Mouse (Mus musculus) fibroblast of lung, adult 2 months (primary cell): ENCODE measurements around the gene Pard3b.

Experiments
- DNase-seq: peaks from one replicate; pipeline ENCODE4 v3.0.0-alpha.2; 2011; ENCODE audit warnings: low read depth

Gene Pard3b

DNA sequence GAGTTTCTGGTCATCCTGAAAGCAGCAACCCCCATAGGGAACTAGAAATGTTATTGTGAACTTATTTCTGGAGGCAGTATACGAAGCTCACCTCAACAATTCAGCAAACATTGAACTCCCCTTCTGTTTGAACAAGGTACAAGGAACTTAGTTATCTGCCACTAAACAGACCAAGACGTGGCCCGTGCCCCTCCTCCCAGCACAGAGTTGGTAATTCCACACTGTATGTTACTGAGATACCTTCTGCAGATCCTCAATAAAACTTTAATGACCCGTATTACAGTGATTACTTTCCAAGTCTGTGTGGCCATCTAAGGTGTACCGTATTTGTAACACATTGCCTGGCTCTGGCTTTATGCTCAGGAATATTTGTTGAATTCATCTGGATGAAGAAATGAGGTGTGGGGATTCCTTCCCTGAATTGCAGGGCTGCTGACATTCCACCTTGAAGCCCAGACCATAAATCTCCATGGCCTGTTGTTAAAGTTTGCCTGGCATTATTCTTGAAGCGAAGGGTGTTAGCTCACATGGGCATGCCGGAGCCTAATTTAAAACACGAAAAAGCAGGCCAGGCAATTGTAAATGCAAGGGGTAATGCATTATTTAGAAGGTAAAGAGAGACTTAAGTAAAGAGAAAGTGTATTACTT, 1006.1 kb downstream of the Pard3b start:
- no peak for DNase-seq

DNA sequence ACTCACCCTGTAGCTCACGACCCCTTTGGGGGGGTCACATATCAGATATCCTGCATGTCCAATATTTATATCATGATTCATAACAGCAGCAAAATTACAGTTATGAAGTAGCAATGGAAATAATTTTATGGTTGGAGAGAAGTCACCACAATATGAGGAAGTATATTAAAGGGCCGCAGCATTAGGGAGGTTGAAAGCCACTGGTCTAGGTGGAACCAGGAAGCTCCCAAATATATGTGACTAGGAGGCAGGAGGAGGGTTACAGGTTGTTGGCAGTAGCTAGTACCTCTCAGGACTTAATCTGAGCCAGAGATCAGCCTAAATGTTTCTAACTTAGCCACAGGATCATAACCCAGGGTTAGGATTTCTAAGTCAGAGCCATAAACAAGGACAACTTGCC, 1008.2 kb downstream of the Pard3b start:
- no peak for DNase-seq

DNA sequence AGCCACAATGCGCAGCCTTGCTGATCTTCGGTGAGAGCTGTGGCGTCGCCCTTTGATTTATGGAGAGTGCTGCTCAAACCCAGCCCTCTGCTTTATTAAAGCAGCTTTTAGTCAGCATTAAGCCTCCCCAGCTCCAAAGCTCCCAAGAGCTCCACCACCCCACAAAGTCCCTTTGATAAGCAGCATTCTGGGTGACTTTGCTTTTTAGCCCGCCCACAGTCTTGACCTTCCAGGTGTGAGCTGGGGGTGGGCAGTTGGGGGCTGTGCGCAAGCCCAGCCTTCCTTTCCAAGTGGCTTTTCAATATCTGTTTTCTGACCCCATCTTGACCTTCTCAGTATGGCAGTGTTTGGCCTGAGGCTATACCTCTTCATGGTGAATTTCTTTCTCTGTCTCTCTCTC, 1009.5 kb downstream of the Pard3b start:
- DNase-seq, result no peak

DNA sequence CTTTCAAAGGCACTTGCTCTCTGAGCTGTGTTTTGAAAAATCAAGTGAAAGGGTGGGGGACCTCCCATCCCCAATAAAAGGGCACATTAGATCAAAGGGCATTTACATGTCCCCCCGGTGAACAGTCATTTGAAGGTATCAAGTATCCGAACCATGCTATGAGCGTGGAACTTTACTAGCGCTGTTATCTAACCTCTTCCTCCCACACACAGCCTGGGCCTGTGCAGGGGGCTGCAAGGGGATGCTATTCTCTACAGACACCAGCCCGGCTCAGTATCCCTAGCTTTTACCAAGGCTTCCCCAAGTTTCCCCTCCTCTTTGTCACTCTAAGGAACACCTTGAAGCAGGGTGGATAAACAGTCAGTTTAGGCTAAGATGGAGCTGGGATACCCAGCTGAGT, 1010.0 kb downstream of the Pard3b start:
- DNase-seq, result no peak

DNA sequence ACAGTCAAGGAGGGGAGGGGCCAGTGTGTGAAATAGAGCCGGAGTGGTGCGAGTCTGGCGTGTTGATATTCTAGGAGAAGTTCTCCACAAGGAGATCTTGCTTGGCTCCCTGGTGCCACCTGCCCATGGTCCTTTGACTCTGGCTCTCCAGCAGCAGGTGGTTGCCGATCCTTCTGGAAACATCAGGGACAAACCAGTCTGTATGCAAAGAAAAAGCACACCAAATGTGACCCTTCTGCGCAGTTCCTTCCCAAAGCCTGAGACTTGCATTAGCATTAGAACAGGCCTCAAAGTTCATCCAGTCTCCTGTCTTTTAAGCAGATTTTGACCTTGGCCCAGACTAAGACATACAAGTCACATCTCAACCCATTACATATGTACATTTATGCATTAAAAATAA, 1011.9 kb downstream of the Pard3b start:
- no peak for DNase-seq

DNA sequence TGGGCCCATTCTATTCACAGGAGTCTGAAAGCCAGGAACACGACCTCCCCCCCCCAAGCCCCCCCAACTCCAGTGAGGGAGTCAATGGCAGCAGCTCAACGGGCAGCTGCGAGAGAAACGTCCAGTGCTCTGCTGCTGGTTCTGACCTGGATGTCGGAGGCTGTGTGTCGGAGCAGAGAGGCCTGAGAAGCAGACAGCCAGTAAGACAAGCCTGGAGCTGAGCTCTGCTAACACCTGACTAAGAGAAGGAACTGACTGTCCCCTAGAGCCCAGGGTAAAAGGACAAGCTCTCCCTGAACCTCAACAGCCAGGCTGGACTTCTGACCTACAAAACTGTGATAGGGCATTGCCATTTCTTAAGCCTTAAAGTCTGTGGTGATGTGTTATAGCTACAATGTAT, 1015.8 kb downstream of the Pard3b start:
- no peak for DNase-seq

DNA sequence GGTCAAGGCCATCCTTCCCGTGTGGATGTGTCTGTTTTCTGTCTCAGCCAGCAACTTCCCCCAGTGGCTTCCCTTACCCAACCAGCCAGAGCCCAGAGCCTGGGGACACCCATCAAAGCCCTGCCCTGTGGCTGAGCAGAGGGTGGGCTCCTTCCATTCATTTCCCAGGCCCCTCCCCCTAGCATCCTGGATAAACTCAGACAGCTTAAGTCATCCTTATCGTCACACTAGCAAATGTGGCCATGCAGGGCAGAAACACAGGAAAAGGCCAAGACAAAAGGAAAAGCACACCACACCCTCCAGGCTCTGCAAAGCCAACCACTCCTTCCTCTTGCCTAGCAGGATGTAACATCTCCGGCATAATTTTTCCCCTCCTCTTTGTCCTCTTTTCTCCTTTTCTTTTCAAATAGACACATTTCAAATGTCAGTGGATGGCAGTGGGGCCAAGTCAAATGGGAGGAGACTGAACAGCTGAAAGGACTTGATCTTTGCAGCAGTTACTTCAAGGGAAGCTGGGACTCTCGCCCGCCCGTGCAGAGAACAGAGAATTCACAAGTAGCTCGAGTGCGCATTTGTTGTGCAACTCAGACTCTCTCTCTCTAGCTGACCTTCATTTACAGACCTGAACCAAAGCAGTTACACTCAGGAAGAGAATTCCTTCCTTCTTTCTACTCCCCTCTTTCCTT, 1026.5 kb downstream of the Pard3b start:
- no peak for DNase-seq

DNA sequence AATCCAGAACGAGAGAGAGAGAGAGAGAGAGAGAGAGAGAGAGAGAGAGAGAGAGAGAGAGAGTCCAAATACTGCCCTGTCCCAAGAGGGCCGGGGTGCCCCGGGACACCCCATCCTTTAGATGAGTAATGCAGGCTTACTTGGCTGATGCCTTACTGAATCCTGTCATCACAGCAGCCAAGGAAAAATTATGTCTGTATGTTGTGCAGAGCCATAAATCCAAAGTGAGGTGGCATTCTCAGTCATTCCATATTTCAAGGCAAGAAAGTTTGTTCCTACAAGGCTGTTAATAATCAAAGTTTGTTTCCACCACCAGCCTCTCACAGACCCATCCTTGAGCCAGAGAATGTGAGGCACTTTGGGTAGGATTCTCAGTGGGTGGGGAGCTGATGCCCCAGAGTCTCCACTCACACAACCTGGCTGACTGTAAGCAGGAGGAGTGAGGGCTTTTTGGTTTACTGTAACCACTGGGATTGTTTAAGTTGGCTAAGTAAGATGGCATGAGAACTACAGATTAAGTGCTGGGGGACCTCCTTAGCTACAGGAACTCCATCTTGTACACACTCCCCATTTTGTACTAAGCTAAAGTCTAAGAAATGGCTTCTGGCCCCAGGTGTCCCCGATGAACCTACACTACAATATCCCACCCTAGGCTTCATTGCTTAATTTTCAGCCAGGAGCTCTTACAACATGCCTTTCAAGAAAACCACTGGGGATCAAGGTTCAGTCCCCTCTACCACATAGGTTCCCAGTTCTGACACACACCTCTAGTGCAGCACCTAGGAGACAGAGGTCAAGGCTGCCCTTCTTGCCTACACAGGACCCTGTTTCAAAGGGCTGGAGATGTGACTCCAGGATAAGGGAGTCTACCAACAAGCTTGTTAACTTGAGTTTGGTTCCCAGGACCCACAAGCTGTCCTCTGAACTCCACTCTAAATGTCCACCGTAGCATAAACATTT, 1027.4 kb downstream of the Pard3b start:
- no peak for DNase-seq

DNA sequence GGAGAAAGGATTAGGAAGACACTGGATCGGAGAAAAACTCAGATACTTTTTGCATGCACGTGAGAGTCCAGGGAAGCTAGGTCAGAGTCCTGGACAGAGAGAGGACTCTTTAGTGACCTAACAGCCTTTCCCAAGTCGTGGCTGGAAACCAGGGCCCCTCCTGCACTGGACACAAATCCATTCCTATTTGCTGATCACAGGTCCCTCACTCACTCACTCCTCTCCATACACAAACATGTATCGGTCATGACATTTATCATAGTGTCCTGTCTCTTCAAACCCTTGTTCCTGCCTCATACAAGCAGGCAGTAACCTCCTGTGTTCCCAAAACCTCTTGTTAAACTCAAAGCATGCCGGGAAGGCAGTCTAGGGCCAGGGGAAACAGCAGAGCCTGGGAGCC, 1028.2 kb downstream of the Pard3b start:
- DNase-seq, result no peak

DNA sequence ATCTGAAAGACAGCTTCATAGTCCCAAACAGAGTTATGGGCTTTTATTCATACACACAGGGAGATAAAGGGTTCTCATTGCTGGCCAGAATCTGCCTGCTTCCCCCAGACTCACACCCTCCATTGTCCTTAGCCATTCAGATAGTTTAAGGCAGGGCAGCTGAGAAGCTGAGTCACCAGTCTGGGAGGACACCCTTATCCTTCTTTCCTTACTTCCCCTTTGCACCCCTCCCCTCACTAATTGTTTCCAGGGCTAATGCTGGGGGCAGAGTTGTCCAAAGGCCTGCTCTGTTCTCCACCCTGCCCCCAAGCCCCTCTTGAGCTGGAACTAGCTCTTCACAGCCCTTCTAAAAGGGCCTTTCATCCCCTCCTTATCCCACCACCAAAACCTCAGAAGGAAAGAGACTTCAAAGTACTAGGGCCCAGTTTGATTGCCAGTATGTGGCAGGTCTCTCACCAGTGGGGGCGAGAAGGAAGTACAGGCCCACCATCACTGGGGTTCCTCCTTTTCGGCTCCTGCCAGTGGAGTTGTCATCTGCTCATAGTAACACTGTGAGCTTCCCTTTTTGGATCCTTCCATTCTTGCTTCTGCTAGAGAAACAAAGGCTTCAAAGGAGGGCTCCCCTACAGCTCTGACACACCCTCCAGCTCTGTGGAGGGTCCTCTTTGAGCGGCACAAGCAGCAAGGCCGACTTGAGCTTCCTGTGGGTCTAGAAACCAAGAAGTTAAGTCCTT, 1040.2 kb downstream of the Pard3b start:
- DNase-seq, result no peak

DNA sequence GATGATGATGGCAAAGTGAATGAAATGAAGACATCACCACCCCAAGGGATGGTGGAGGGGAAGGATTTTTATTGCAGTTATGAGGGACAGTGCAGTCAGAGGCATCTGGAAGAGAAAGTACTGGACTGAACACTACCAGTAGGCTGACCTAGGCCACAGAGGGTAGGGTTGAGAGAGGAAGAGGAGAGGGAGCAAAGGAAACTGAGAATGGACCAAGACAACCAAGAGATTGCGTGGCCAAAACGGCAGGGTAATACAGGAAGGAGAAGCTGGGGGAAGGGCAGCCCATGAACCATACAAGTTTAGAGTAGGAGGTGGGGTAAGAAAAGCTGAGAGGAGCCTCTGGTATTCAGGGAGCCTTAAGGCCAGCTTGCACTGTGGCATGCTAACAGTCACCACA, 1040.8 kb downstream of the Pard3b start:
- no peak for DNase-seq

DNA sequence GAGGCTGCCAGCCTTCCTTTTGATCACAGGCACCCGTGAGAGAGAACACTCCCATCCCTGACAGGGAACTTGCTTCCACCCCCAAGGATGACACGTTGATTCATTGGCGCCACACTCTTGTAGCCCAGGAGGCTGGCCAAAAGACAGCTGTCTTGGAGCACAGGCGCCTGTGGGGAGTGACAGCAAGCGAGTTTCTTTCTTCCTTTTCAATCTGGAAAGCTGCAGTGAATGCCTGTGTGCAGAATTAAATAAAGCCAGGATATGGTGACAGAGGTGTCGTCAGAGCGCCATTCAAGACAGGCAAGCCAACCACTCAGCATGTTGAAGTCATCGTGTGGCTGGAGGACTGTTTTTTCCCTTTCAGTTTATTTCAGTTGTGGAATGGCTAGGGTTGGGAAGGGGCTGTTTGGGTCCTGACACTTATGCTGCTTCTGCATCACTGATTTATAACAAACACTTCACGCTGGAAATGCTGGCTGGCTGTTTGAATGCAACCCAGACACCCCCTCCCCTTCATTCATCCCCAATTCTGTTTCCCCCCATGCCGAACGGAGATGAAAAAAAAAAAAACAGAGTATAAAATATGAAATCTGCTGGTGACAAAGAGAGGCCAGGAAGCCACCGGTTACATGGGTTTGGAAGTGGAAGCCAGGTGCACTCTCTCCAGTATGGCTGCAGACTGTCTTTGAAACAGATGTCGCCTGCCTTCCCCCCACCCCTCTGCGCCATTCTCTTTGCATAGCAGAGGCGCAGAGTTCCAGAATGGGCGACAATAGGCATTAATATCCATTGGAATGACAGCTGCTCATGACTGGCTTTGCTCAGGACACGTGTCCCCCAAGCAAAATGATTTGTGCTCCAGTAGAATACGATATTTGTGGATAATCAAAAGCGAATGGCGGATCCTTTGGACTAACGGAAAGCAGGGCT, 1044.1 kb downstream of the Pard3b start:
- DNase-seq, result no peak

DNA sequence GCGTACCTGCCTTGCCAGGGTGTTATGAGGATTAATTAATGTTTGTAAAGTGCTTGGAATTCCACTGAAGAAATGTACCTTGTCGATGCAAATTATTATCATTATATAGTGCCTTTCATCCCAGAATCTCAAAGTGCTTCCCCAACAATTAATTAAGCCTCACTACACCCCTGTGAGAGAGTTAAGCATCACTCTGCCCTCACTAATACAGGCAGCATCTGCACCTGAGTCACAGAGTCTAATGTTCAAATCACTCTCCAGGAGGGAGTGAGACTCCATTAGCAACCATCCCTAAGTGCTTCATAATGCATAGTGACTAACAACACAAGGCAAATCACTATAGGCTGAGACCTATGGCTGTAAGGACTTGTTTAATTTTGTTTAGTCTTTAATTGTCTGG, 1044.9 kb downstream of the Pard3b start:
- DNase-seq, result no peak

DNA sequence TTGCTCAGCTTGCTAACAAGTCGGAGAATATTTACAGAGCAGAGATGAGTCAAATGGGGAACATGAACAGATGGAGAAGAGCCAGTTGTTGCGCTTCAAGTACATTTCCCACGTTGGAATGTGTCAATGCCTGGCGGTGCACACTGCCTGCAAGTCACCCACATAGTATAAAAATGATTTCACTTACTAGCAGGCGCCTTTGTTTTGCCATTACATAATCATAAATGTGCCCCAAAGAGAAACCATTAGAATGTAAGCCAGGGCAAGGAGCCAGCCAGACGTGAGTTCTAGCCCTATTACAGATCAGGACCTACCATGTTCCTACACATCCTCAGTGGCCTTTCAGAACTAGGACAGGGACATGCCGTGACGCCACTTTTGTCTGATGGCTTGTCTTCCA, 1048.9 kb downstream of the Pard3b start:
- DNase-seq, result no peak

DNA sequence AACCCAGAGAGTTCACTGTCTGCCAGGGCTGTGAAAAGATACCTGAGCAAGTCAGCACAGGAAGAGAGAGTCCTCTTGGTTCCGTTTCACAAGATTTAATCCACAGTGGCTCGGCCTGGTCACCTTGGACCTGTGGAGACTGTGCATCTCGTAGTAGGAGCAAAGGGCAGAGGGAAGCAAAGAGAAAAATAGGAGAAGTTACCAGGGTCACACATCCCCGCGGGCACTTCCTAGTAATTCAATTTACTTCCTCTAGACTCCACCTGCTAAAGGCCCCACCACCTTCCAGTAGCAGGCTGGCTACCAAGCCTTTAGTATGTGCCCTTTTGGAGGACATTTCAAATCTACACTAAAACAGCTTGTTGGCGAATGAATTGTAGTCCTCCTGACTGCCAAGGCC, 1052.6 kb downstream of the Pard3b start:
- DNase-seq, result no peak
